Mouse (Mus musculus) liver, adult 2 months (tissue): ENCODE measurements at regions not wholly inside any gene's neighbourhood (a gene's known extent, or its start where the extent isn't known, plus 50 kb on each side); places are given as distances from the start of the nearest gene placed in this dataset.

Experiments
- CTCF ChIP-seq: fragments of 200-500 bp; IDR thresholded peaks from 2 replicates; pipeline ENCODE4 v1.5.1; 2011; ENCODE audit warnings: low read depth, low read length, control low read depth
- POLR2A ChIP-seq: fragments of 200-500 bp; IDR thresholded peaks from 2 replicates; pipeline ENCODE4 v1.6.1; 2011; ENCODE audit warnings: low read length, control low read depth; ENCODE audit not compliant: insufficient read depth; ENCODE audit errors: extremely low read depth

DNA sequence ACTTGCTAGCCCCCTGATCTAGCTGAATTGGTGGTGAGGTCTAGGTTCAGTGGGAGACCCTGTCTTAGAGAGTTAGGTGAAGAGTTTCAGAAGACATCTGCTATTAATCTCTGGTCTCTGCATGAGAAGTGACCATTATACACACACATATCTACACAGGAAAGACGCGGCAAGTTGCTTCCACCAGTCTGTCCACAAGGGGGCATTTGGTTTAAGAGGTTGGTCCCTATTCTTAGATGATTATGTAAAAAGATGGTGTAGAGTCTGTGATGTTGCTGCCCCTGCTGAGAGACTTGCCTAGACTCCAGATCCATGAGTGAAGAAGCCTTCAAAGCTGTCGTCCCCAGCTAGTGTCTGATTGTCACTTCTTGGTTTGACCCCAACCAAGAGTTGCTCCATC is 425.5 kb downstream of the Etnk1 start:
- TF ChIP-seq CTCF (0 out of 2 replicates have a peak, but pooled peaks have one; percentile 3), POLR2A (no peak)
